Mouse (Mus musculus) liver, postnatal 0 days (tissue): ENCODE results near the gene Gm20388. TPM values are rescaled to one million over a fixed set of nuclear protein-coding genes. Genes with fewer than 3 reads are reported as not detected.

Experiments
- ATAC-seq: fragments of 200-750 bp; cut with Nextera tagmentation; 2 replicates; pipeline ENCODE4 v1.8.0; 2017; ENCODE audit warnings: mild to moderate bottlenecking, moderate library complexity
- DNase-seq: peaks from one replicate; pipeline ENCODE4 v3.0.0-alpha.2; 2016
- H3K27ac ChIP-seq: fragments of 300-500 bp; sonication (generic); 2 replicates; pipeline ENCODE4 v1.5.1; 2014; ENCODE audit warnings: antibody characterized with exemption, moderate library complexity, mild to moderate bottlenecking, low read depth
- H3K27me3 ChIP-seq: fragments of 300-500 bp; sonication (generic); 2 replicates; pipeline ENCODE4 v1.6.1; 2014; ENCODE audit warnings: low read length, control low read depth, mixed read lengths; ENCODE audit not compliant: insufficient read depth
- H3K36me3 ChIP-seq: fragments of 300-500 bp; sonication (generic); replicated peaks from 2 replicates; pipeline ENCODE4 v1.6.1; 2014; ENCODE audit warnings: mild to moderate bottlenecking, control low read depth, low read length, moderate library complexity, mixed read lengths; ENCODE audit not compliant: insufficient read depth
- H3K4me1 ChIP-seq: fragments of 300-500 bp; sonication (generic); 2 replicates; pipeline ENCODE4 v1.6.1; 2014; ENCODE audit warnings: antibody characterized with exemption, mild to moderate bottlenecking, control low read depth; ENCODE audit not compliant: insufficient read depth
- H3K4me2 ChIP-seq: fragments of 300-500 bp; sonication (generic); 2 replicates; pipeline ENCODE4 v1.6.1; 2014; ENCODE audit warnings: low read depth, mild to moderate bottlenecking, low read length, moderate library complexity, mixed read lengths
- H3K4me3 ChIP-seq: fragments of 300-500 bp; sonication (generic); 2 replicates; pipeline ENCODE4 v1.5.1; 2014; ENCODE audit warnings: low read depth, low read length
- H3K9ac ChIP-seq: fragments of 300-500 bp; sonication (generic); replicated peaks from 2 replicates; pipeline ENCODE4 v1.6.1; 2014; ENCODE audit warnings: mild to moderate bottlenecking, moderate library complexity
- H3K9me3 ChIP-seq: fragments of 300-500 bp; sonication (generic); 2 replicates; pipeline ENCODE4 v1.6.1; 2016; ENCODE audit warnings: mild to moderate bottlenecking, control low read depth, low read length, mixed read lengths
- CTCF ChIP-seq: sonication (generic); IDR thresholded peaks from 2 replicates; pipeline ENCODE4 v1.5.1; 2016; ENCODE audit warnings: antibody characterized with exemption, low read depth
- EP300 ChIP-seq: IDR thresholded peaks from 2 replicates; pipeline ENCODE4 v1.6.1; 2016; ENCODE audit warnings: antibody characterized with exemption, low read depth, mild to moderate bottlenecking
- WGBS: fragments of 180-500 bp; shearing (Covaris S2); extraction: QIAGEN DNeasy Blood & Tissue Kit; methylation state at CpG from one replicate; pipeline ENCODE4 v1.1.7; 2014; ENCODE audit not compliant: insufficient replicate concordance; 5-methylcytosine and 5-hydroxymethylcytosine counted together
- polyA plus RNA-seq: library from polyadenylated mRNA; unstranded; fragments of >200 nt; fragmentation: Nextera tagmentation; extraction: Ambion mirVana; gene quantifications from 2 replicates; pipeline ENCODE4 v1.2.1, GENCODE M21; 2015

Gene Gm20388
- polyA plus RNA-seq, 1 experiment from 2014 or later: not detected

- H3K27me3 ChIP-seq: no peaks in the 10 kb centered on the region
- H3K36me3 ChIP-seq: no peaks in the 10 kb centered on the region
- peaks cover 4% of the 10 kb centered on the region; the same call in 1 of the 2 replicates for H3K4me1 ChIP-seq
- no peak overlapping the region for H3K4me3 ChIP-seq
- H3K27ac ChIP-seq: no peak overlapping the region
- H3K4me2 ChIP-seq: no peak overlapping the region
- ATAC-seq (no peak; the same call in 1 of the 2 replicates), DNase-seq (peak; percentile 75)
- no peaks in the 10 kb centered on the region for H3K9me3 ChIP-seq
- no peak for TF ChIP-seq EP300
- TF ChIP-seq CTCF: no peak
- 43% methylated on average over 22 of the region's 22 CpGs for WGBS
- no peak overlapping the region for H3K9ac ChIP-seq
Measured at GRCm38 (mm10) chr8:120693861-120694493, 783.3 kb downstream of the Gm20388 start.

GRCm38 (mm10) chr8:120696401-120697153, 785.9 kb downstream of the Gm20388 start:
- no peaks in the 10 kb centered on the region for H3K27me3 ChIP-seq
- H3K4me2 ChIP-seq: no peak overlapping the region
- H3K9ac ChIP-seq: no peak overlapping the region
- H3K36me3 ChIP-seq: no peaks in the 10 kb centered on the region
- ATAC-seq (peak; percentile 24; the same call in 1 of the 2 replicates), DNase-seq (no peak)
- H3K9me3 ChIP-seq: no peaks in the 10 kb centered on the region
- no peak overlapping the region for H3K4me3 ChIP-seq
- WGBS: 44% methylated on average over 13 of the region's 13 CpGs
- peaks cover 14% of the 10 kb centered on the region for H3K4me1 ChIP-seq
- no peak for TF ChIP-seq CTCF
- no peak for TF ChIP-seq EP300
- H3K27ac ChIP-seq: 0 out of 2 replicates have a peak overlapping the region, but pooled peaks have one; percentile 5

DNA sequence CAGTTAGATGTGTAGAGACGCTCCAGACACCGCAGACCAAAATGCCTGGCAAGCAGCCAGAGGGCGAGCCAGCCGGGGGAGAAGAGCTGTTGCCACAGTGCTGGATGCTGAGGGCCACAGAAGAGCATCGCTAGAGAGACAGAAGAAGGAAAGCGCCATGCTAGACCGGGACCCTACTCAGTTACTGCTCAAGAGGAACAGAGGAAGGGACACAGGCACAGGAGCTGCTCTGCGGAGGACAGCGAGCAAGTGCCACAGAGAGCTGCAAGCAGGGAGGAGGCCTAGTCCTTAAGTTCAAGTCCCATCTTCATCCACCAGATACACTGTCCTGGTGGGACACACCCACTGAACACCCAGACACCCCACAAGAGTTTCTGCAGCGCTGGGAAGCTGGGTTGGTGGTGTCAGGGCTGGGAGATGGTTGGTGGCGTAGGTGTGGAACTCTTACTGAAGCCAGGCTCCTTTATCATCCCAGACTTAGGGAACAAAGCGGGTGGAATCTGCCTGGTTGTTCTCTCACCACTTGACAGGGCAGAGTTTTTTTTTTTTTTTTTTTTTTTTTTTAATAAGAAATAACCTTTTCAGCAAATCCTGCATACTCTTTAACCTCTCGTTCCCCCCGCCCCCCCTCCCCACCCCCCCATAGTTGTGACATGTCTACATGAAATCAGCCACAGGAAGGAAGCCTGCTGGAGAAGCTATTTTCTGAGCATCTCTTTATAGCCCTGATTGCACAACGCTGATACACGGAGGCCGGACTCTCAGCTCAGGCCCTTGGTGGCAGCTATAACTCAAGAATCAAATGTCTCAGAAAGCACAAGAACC, 786.7 kb downstream of the Gm20388 start:
- Histone ChIP-seq H3K4me1 (peaks cover 16% of the 10 kb centered on the region), H3K27me3 (no peaks in the 10 kb centered on the region), H3K9ac (no peak overlapping the region), H3K36me3 (no peaks in the 10 kb centered on the region), H3K4me2 (no peak overlapping the region), H3K27ac (0 out of 2 replicates have a peak overlapping the region, but pooled peaks have one; percentile 5), H3K9me3 (no peaks in the 10 kb centered on the region), H3K4me3 (no peak overlapping the region)
- ATAC-seq: no peak
- TF ChIP-seq CTCF (no peak), EP300 (no peak)
- 35% methylated on average over 17 of the region's 17 CpGs for WGBS
- peak; percentile 55 for DNase-seq

DNA sequence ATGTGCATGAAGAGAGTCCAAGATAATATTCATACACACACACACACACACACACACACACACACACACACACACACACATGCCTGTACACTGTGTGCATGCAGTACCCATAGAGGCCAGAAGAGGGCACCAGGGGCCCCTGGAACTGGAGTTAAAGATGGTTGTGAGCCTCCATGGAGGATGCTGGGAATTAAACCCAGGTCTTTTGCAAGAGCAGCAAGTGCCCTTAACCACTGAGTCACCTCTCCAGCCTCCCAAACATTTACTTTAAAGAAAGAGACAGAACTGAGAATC, 787.3 kb downstream of the Gm20388 start:
- no peak overlapping the region for H3K9ac ChIP-seq
- H3K4me1 ChIP-seq: peaks cover 16% of the 10 kb centered on the region
- H3K27me3 ChIP-seq: no peaks in the 10 kb centered on the region
- no peaks in the 10 kb centered on the region for H3K9me3 ChIP-seq
- TF ChIP-seq CTCF: peak; percentile 76
- TF ChIP-seq EP300: no peak
- H3K4me2 ChIP-seq: no peak overlapping the region
- no peaks in the 10 kb centered on the region for H3K36me3 ChIP-seq
- ATAC-seq: no peak
- no peak overlapping the region for H3K4me3 ChIP-seq
- DNase-seq: peak; percentile 50
- H3K27ac ChIP-seq: no peak overlapping the region

GRCm38 (mm10) chr8:120698426-120698825, 787.8 kb downstream of the Gm20388 start:
- H3K9me3 ChIP-seq: no peaks in the 10 kb centered on the region
- no peaks in the 10 kb centered on the region for H3K36me3 ChIP-seq
- H3K27me3 ChIP-seq: no peaks in the 10 kb centered on the region
- H3K4me3 ChIP-seq: no peak overlapping the region
- ATAC-seq (no peak), DNase-seq (no peak)
- no peak overlapping the region for H3K4me2 ChIP-seq
- WGBS: 70% methylated on average over 7 of the region's 7 CpGs
- no peak for TF ChIP-seq CTCF
- H3K9ac ChIP-seq: no peak overlapping the region
- H3K4me1 ChIP-seq: peaks cover 16% of the 10 kb centered on the region
- H3K27ac ChIP-seq: no peak overlapping the region

GRCm38 (mm10) chr8:120699079-120699478, 788.4 kb downstream of the Gm20388 start:
- H3K36me3 ChIP-seq: no peaks in the 10 kb centered on the region
- no peaks in the 10 kb centered on the region for H3K9me3 ChIP-seq
- H3K4me1 ChIP-seq: peaks cover 12% of the 10 kb centered on the region
- WGBS: 60% methylated on average over 6 of the region's 6 CpGs
- H3K9ac ChIP-seq: no peak overlapping the region
- ATAC-seq: no peak
- TF ChIP-seq EP300: no peak
- TF ChIP-seq CTCF: no peak
- no peak overlapping the region for H3K4me3 ChIP-seq
- H3K4me2 ChIP-seq: no peak overlapping the region
- H3K27me3 ChIP-seq: no peaks in the 10 kb centered on the region
- H3K27ac ChIP-seq: no peak overlapping the region; the same call in 1 of the 2 replicates
- no peak for DNase-seq
